Mouse (Mus musculus) limb, embryonic 13.5 days (tissue): ENCODE measurements at regions not wholly inside any gene's neighbourhood (a gene's known extent, or its start where the extent isn't known, plus 50 kb on each side); places are given as distances from the start of the nearest gene placed in this dataset.
A peak's percentile ranks its signal among the peaks of the same experiment; 100 is the strongest.

Source experiments
- ATAC-seq: fragments of 200-750 bp; cut with Nextera tagmentation; 2 replicates; pipeline ENCODE4 v1.8.0; 2017; ENCODE audit warnings: low read depth, moderate number of reproducible peaks, moderate TSS enrichment; ENCODE audit not compliant: low FRiP score
- H3K27ac ChIP-seq: fragments of 300-500 bp; sonication (generic); 2 replicates; pipeline ENCODE4 v1.5.1; 2015; ENCODE audit warnings: inconsistent platforms, mild to moderate bottlenecking, moderate library complexity
- H3K27me3 ChIP-seq: fragments of 300-500 bp; sonication (generic); 2 replicates; pipeline ENCODE4 v1.6.1; 2015; ENCODE audit warnings: mild to moderate bottlenecking, inconsistent platforms
- H3K36me3 ChIP-seq: fragments of 300-500 bp; sonication (generic); 2 replicates; pipeline ENCODE4 v1.6.1; 2015; ENCODE audit warnings: inconsistent platforms, mild to moderate bottlenecking, moderate library complexity
- H3K4me1 ChIP-seq: fragments of 300-500 bp; sonication (generic); 2 replicates; pipeline ENCODE4 v1.6.1; 2015; ENCODE audit warnings: inconsistent platforms
- H3K4me2 ChIP-seq: fragments of 300-500 bp; sonication (generic); replicated peaks from 2 replicates; pipeline ENCODE4 v1.6.1; 2015; ENCODE audit warnings: inconsistent platforms, mild to moderate bottlenecking, moderate library complexity
- H3K4me3 ChIP-seq: fragments of 300-500 bp; sonication (generic); 2 replicates; pipeline ENCODE4 v1.5.1; 2015; ENCODE audit warnings: moderate library complexity, mild to moderate bottlenecking, inconsistent platforms
- H3K9ac ChIP-seq: fragments of 300-500 bp; sonication (generic); 2 replicates; pipeline ENCODE4 v1.6.1; 2015; ENCODE audit warnings: mild to moderate bottlenecking, inconsistent platforms
- H3K9me3 ChIP-seq: fragments of 300-500 bp; sonication (generic); 2 replicates; pipeline ENCODE4 v1.6.1; 2016; ENCODE audit warnings: inconsistent platforms
- whole genome bisulfite sequencing: fragments of 180-500 bp; shearing (Covaris S2); methylation state at CpG from one replicate; pipeline ENCODE4 v1.1.7; 2015; 5-methylcytosine and 5-hydroxymethylcytosine counted together

DNA sequence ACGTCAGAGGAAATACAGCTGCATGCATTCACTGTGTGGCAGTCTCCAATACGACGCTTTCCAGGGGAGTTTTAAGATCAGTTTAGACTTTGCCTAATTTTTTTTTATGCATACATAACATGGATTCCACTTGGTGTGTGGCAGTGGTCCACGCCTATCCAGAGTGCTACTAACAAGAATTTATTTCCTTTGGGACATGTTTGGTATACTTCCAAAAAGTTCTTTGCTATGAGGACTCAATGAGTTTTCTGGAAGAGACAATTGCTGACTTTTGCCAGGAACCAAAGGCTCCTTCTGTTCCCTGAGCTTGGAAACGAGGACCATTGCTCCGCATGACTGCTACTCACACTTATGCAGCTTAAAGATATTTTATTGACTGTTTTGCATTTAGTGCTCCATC, 59.2 kb downstream of the Marcks start:
- Histone ChIP-seq H3K4me3 (no peak overlapping the region), H3K27me3 (no peaks in the 10 kb centered on the region), H3K9me3 (no peaks in the 10 kb centered on the region), H3K36me3 (no peaks in the 10 kb centered on the region), H3K4me2 (no peak overlapping the region), H3K4me1 (peaks cover 22% of the 10 kb centered on the region), H3K27ac (no peak overlapping the region), H3K9ac (no peak overlapping the region)
- ATAC-seq, result no peak
- WGBS, result 53% methylated on average over 6 of the region's 6 CpGs

DNA sequence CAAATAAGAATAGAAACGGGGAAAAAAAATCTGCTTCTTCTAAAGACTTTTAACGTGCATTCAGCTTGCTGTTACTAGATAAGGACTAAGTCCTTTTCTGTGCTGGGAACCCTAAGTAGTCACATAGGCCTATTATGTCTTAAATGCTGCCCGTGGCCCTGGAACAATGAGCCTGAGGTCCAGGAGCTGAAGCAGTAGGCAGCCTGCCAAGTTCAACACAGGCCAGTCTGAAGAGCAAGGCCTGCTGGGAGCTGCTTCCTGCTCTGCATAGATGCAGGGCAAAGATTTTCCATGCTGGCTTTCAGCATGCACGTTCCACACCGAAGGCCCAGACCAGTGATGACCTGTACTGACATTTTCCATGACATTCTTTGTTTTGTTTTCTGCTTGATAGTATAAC, 60.3 kb downstream of the Marcks start:
- Histone ChIP-seq H3K9ac (no peak overlapping the region), H3K27ac (peak overlapping the region; percentile 52; the same call in 1 of the 2 replicates), H3K36me3 (no peaks in the 10 kb centered on the region), H3K4me1 (peaks cover 22% of the 10 kb centered on the region), H3K4me2 (no peak overlapping the region), H3K27me3 (no peaks in the 10 kb centered on the region), H3K9me3 (no peaks in the 10 kb centered on the region), H3K4me3 (no peak overlapping the region)
- ATAC-seq, result peak; percentile 81
- WGBS, result 35% methylated on average over 5 of the region's 5 CpGs

DNA sequence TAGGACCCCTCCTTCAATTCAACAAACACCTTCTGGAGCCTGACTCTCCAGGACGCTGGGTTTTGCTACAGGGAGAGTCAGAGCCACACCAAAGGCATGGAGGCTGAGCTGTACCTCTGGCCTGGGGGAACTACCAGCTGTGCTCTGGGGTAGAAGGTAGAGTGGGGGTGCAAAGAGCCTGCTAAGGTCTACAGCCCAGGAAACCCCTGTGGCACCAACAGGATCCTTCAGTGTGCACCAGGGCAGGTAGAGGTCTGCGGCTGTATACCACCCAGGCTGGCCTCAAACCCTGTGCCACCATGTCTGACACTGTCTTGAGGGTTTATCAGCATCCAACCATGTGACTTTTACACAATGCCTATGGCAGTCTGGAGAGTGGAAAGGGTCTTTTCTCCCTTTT, 61.0 kb downstream of the Marcks start:
- peak overlapping the region; percentile 52; the same call in 1 of the 2 replicates for H3K27ac ChIP-seq
- no peak for ATAC-seq
- no peaks in the 10 kb centered on the region for H3K9me3 ChIP-seq
- H3K36me3 ChIP-seq, result no peaks in the 10 kb centered on the region
- H3K4me1 ChIP-seq, result peaks cover 22% of the 10 kb centered on the region
- no peak overlapping the region for H3K9ac ChIP-seq
- H3K27me3 ChIP-seq, result no peaks in the 10 kb centered on the region
- 78% methylated on average over 2 of the region's 2 CpGs for WGBS
- H3K4me3 ChIP-seq, result no peak overlapping the region
- no peak overlapping the region for H3K4me2 ChIP-seq

DNA sequence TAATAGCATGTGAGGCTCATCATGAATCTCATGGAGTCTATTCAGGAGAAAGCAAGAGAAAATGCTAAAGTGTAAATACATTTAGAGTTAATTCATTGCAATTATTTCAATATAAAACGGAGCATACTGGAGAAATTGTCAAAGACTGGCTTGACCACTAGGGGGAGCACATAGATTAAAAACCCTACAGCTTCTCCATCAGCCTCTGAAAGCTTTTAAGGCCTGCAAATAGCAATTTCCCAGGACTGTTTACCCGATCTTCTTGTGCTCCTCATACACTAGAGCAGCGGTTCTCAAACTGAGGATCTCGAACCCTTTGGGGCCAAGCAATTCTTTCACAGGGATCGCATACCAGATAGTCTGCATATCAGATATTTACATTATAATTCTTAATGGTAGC, 65.9 kb downstream of the Marcks start:
- H3K27me3 ChIP-seq, result no peaks in the 10 kb centered on the region
- H3K4me2 ChIP-seq, result no peak overlapping the region
- no peaks in the 10 kb centered on the region for H3K9me3 ChIP-seq
- H3K9ac ChIP-seq, result no peak overlapping the region
- 7% methylated on average over 5 of the region's 5 CpGs for WGBS
- H3K36me3 ChIP-seq, result no peaks in the 10 kb centered on the region
- peak; percentile 57; the same call in 1 of the 2 replicates for ATAC-seq
- peaks cover 3% of the 10 kb centered on the region; the same call in 1 of the 2 replicates for H3K4me1 ChIP-seq
- no peak overlapping the region for H3K4me3 ChIP-seq
- no peak overlapping the region for H3K27ac ChIP-seq

DNA sequence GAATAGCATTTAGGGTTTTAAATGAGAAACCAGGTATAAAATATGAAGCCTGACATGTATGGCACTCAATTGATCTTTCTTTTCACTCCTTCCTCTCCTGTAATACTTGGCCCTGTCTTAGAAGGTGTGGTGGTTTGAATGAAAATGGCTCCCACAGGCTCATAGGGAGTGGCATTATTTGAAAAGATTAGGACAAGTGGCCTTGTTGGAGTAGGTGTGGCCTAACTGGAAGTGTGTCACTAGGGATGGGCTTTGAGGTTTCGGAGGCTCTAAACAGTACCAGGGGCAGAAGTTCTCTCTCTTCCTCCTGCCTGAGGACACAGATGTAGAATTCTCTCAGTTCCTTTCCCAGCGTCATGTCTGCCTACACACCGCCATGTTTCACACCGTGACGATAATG, 66.7 kb downstream of the Marcks start:
- ATAC-seq, result no peak
- no peaks in the 10 kb centered on the region for H3K9me3 ChIP-seq
- H3K9ac ChIP-seq, result no peak overlapping the region
- no peak overlapping the region for H3K4me3 ChIP-seq
- no peak overlapping the region for H3K4me2 ChIP-seq
- no peaks in the 10 kb centered on the region for H3K36me3 ChIP-seq
- H3K4me1 ChIP-seq, result no peaks in the 10 kb centered on the region
- WGBS, result 97% methylated on average over 5 of the region's 5 CpGs
- no peaks in the 10 kb centered on the region for H3K27me3 ChIP-seq
- no peak overlapping the region for H3K27ac ChIP-seq

DNA sequence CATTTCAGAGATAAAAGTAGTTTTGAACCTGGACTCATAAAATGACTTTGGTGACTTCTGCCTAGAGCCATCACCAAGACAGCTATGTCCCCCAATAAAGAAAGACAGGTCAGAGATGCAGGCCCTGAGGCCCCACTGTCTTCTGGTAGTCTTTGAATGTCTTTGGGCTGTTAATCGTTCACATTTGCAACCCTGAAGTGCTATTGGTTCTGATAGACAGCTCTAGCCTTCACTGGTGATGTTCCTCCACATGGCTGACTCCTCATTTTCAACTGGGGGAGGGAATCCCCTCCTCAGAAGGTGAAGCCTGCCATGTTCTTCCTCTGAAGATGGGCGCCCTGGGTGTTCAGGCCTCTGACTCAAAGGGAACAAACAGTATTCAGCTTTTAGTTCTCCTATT, 67.3 kb downstream of the Marcks start:
- no peak overlapping the region for H3K4me3 ChIP-seq
- ATAC-seq, result no peak
- no peak overlapping the region for H3K4me2 ChIP-seq
- WGBS, result 77% methylated on average over 2 of the region's 2 CpGs
- H3K9ac ChIP-seq, result no peak overlapping the region
- H3K27ac ChIP-seq, result no peak overlapping the region
- H3K27me3 ChIP-seq, result no peaks in the 10 kb centered on the region
- no peaks in the 10 kb centered on the region for H3K9me3 ChIP-seq
- no peaks in the 10 kb centered on the region for H3K4me1 ChIP-seq
- H3K36me3 ChIP-seq, result no peaks in the 10 kb centered on the region
